Mouse (Mus musculus) E14TG2a.4 (cell line): ENCODE results near the gene Fam193b.

Source experiments
- H3K27me3 ChIP-seq: 2 replicates; pipeline ENCODE4 v1.6.1; 2014; ENCODE audit warnings: low read length, control low read depth; ENCODE audit not compliant: insufficient read depth
- H3K36me3 ChIP-seq: 2 replicates; pipeline ENCODE4 v1.6.1; 2014; ENCODE audit warnings: low read length, control low read depth; ENCODE audit not compliant: insufficient read depth
- H3K4me1 ChIP-seq: replicated peaks from 2 replicates; pipeline ENCODE4 v1.6.1; 2014; ENCODE audit warnings: low read depth, low read length, control low read depth
- H3K4me3 ChIP-seq: replicated peaks from 2 replicates; pipeline ENCODE4 v1.5.1; 2014; ENCODE audit warnings: mild to moderate bottlenecking, low read length
- H3K9me3 ChIP-seq: 2 replicates; pipeline ENCODE4 v1.6.1; 2014; ENCODE audit warnings: low read length, control low read depth
- CTCF ChIP-seq: conservative IDR thresholded peaks from 2 replicates; pipeline ENCODE4 v1.5.1; 2014; ENCODE audit warnings: low read length
- NANOG ChIP-seq: IDR thresholded peaks from 2 replicates; pipeline ENCODE4 v1.6.1; 2014; ENCODE audit warnings: borderline replicate concordance, low read length, mixed read lengths
- POU5F1 ChIP-seq: IDR thresholded peaks from 2 replicates; pipeline ENCODE4 v1.6.1; 2014; ENCODE audit warnings: low read length, borderline replicate concordance

Gene Fam193b

GRCm38 (mm10) chr13:55505810-55506209, 65.1 kb downstream of the Fam193b start:
- Histone ChIP-seq H3K27me3 (no peaks in the 10 kb centered on the region), H3K36me3 (peaks cover 92% of the 10 kb centered on the region), H3K9me3 (no peaks in the 10 kb centered on the region), H3K4me3 (no peak overlapping the region), H3K4me1 (peaks cover 42% of the 10 kb centered on the region)
- TF ChIP-seq CTCF (no peak), NANOG (no peak), POU5F1 (no peak)

- Histone ChIP-seq H3K9me3 (no peaks in the 10 kb centered on the region), H3K36me3 (peaks cover 98% of the 10 kb centered on the region), H3K4me1 (peaks cover 41% of the 10 kb centered on the region), H3K27me3 (no peaks in the 10 kb centered on the region), H3K4me3 (no peak overlapping the region)
- no peak for TF ChIP-seq NANOG
- TF ChIP-seq CTCF, result no peak
- TF ChIP-seq POU5F1, result no peak
Observed at GRCm38 (mm10) chr13:55504390-55504789, 66.5 kb downstream of the Fam193b start.

- H3K36me3 ChIP-seq, result peaks cover 98% of the 10 kb centered on the region
- H3K4me1 ChIP-seq, result peaks cover 38% of the 10 kb centered on the region
- no peak for TF ChIP-seq CTCF
- TF ChIP-seq NANOG, result no peak
- H3K4me3 ChIP-seq, result no peak overlapping the region
- H3K9me3 ChIP-seq, result no peaks in the 10 kb centered on the region
- H3K27me3 ChIP-seq, result no peaks in the 10 kb centered on the region
Observed at GRCm38 (mm10) chr13:55502405-55502804, 68.5 kb downstream of the Fam193b start.

- Histone ChIP-seq H3K9me3 (no peaks in the 10 kb centered on the region), H3K27me3 (0 out of 2 replicates have a peak, but pooled peaks cover 5% of the 10 kb centered on the region), H3K4me1 (peaks cover 42% of the 10 kb centered on the region), H3K36me3 (peaks cover 89% of the 10 kb centered on the region), H3K4me3 (no peak overlapping the region)
- TF ChIP-seq POU5F1 (no peak), CTCF (no peak), NANOG (no peak)
Observed at GRCm38 (mm10) chr13:55500575-55500974, 70.3 kb downstream of the Fam193b start.

GRCm38 (mm10) chr13:55498906-55499305, 72.0 kb downstream of the Fam193b start:
- H3K4me1 ChIP-seq, result peaks cover 59% of the 10 kb centered on the region
- H3K9me3 ChIP-seq, result no peaks in the 10 kb centered on the region
- H3K27me3 ChIP-seq, result peaks cover 12% of the 10 kb centered on the region
- no peak overlapping the region for H3K4me3 ChIP-seq
- peaks cover 73% of the 10 kb centered on the region for H3K36me3 ChIP-seq
- no peak for TF ChIP-seq POU5F1
- TF ChIP-seq NANOG, result no peak
- TF ChIP-seq CTCF, result no peak

GRCm38 (mm10) chr13:55496661-55497060, 74.3 kb downstream of the Fam193b start:
- H3K4me3 ChIP-seq, result no peak overlapping the region
- H3K27me3 ChIP-seq, result peaks cover 32% of the 10 kb centered on the region
- peaks cover 50% of the 10 kb centered on the region for H3K36me3 ChIP-seq
- no peak for TF ChIP-seq CTCF
- no peaks in the 10 kb centered on the region for H3K9me3 ChIP-seq
- H3K4me1 ChIP-seq, result peaks cover 60% of the 10 kb centered on the region

GRCm38 (mm10) chr13:55495702-55496101, 75.2 kb downstream of the Fam193b start:
- H3K9me3 ChIP-seq, result no peaks in the 10 kb centered on the region
- H3K4me3 ChIP-seq, result no peak overlapping the region
- peaks cover 41% of the 10 kb centered on the region for H3K36me3 ChIP-seq
- H3K27me3 ChIP-seq, result peaks cover 41% of the 10 kb centered on the region
- no peak for TF ChIP-seq NANOG
- no peak for TF ChIP-seq POU5F1
- TF ChIP-seq CTCF, result no peak
- peaks cover 59% of the 10 kb centered on the region for H3K4me1 ChIP-seq

GRCm38 (mm10) chr13:55494883-55495621, 75.9 kb downstream of the Fam193b start:
- no peak for TF ChIP-seq POU5F1
- no peak for TF ChIP-seq CTCF
- TF ChIP-seq NANOG, result no peak
- Histone ChIP-seq H3K27me3 (peaks cover 41% of the 10 kb centered on the region), H3K36me3 (peaks cover 34% of the 10 kb centered on the region), H3K4me3 (no peak overlapping the region), H3K4me1 (peaks cover 53% of the 10 kb centered on the region), H3K9me3 (no peaks in the 10 kb centered on the region)

GRCm38 (mm10) chr13:55494257-55494656, 76.7 kb downstream of the Fam193b start:
- Histone ChIP-seq H3K9me3 (no peaks in the 10 kb centered on the region), H3K36me3 (peaks cover 28% of the 10 kb centered on the region), H3K27me3 (peaks cover 43% of the 10 kb centered on the region), H3K4me3 (0 out of 2 replicates have a peak overlapping the region, but pooled peaks have one; percentile 5), H3K4me1 (peaks cover 52% of the 10 kb centered on the region)
- TF ChIP-seq POU5F1 (no peak), CTCF (no peak), NANOG (no peak)
